Mouse (Mus musculus): ENCODE measurements around the gene Clec18a. TPM values are rescaled to one million over a fixed set of nuclear protein-coding genes. Genes with fewer than 3 reads are reported as not detected.

Gene Clec18a
- polyA plus RNA-seq (2014; fragmentation: Illumina TruSeq; extraction: RNeasy Lipid Tissue Mini Kit (QIAGEN cat#74804); ENCODE audit: low read depth, low replicate concordance): not detected

GRCm38 (mm10) chr8:111092326-111092725 lies at the start of gene Clec18a:
Clec18a (minus strand) TSS chr8:111092426.

GRCm38 (mm10) chr8:111093865-111094718 lies 1.9 kb upstream of the Clec18a start, which contains the start of gene Pdpr:
Pdpr (plus strand) TSS chr8:111094630.

GRCm38 (mm10) chr8:111056158-111056663 lies 36.0 kb downstream of the Clec18a start, which contains the start of gene Exosc6:
Exosc6 (plus strand) TSS chr8:111056339.

GRCm38 (mm10) chr8:111032916-111033315 lies 59.3 kb downstream of the Clec18a start, which contains the start of gene Aars:
Aars (plus strand) TSS chr8:111033144.

GRCm38 (mm10) chr8:111031572-111031971 lies 60.7 kb downstream of the Clec18a start, which contains the start of gene Ddx19b:
Ddx19b (minus strand) TSS chr8:111031751.

Other genes starting within 250 kb of the Clec18a start
- gene Cog4, start 245.8 kb downstream of the Clec18a start, polyA plus RNA-seq (2014; fragmentation: Illumina TruSeq; extraction: RNeasy Lipid Tissue Mini Kit (QIAGEN cat#74804); ENCODE audit: low read depth, low replicate concordance): 13.7 TPM
- 21.7 TPM for gene Sf3b3, start 245.6 kb downstream of the Clec18a start, polyA plus RNA-seq (2014; fragmentation: Illumina TruSeq; extraction: RNeasy Lipid Tissue Mini Kit (QIAGEN cat#74804); ENCODE audit: low read depth, low replicate concordance)
- gene Fuk, start 189.9 kb downstream of the Clec18a start, polyA plus RNA-seq (2014; fragmentation: Illumina TruSeq; extraction: RNeasy Lipid Tissue Mini Kit (QIAGEN cat#74804); ENCODE audit: low read depth, low replicate concordance): 1.4 TPM
- 6.1 TPM for gene St3gal2, start 172.5 kb downstream of the Clec18a start, polyA plus RNA-seq (2014; fragmentation: Illumina TruSeq; extraction: RNeasy Lipid Tissue Mini Kit (QIAGEN cat#74804); ENCODE audit: low read depth, low replicate concordance)
- 16.3 TPM for gene Ddx19a, start 94.6 kb downstream of the Clec18a start, polyA plus RNA-seq (2014; fragmentation: Illumina TruSeq; extraction: RNeasy Lipid Tissue Mini Kit (QIAGEN cat#74804); ENCODE audit: low read depth, low replicate concordance)
- 8.4 TPM for gene Ddx19b, start 60.7 kb downstream of the Clec18a start, polyA plus RNA-seq (2014; fragmentation: Illumina TruSeq; extraction: RNeasy Lipid Tissue Mini Kit (QIAGEN cat#74804); ENCODE audit: low read depth, low replicate concordance)
- gene Aars, start 59.3 kb downstream of the Clec18a start, polyA plus RNA-seq (2014; fragmentation: Illumina TruSeq; extraction: RNeasy Lipid Tissue Mini Kit (QIAGEN cat#74804); ENCODE audit: low read depth, low replicate concordance): 14.1 TPM
- gene Exosc6, start 36.1 kb downstream of the Clec18a start, polyA plus RNA-seq (2014; fragmentation: Illumina TruSeq; extraction: RNeasy Lipid Tissue Mini Kit (QIAGEN cat#74804); ENCODE audit: low read depth, low replicate concordance): 7.1 TPM
- gene Pdpr, start 2.2 kb upstream of the Clec18a start, polyA plus RNA-seq (2014; fragmentation: Illumina TruSeq; extraction: RNeasy Lipid Tissue Mini Kit (QIAGEN cat#74804); ENCODE audit: low read depth, low replicate concordance): 41.5 TPM
- gene Glg1, start 166.8 kb upstream of the Clec18a start, polyA plus RNA-seq (2014; fragmentation: Illumina TruSeq; extraction: RNeasy Lipid Tissue Mini Kit (QIAGEN cat#74804); ENCODE audit: low read depth, low replicate concordance): 64.6 TPM
- gene Rfwd3, start 207.8 kb upstream of the Clec18a start, polyA plus RNA-seq (2014; fragmentation: Illumina TruSeq; extraction: RNeasy Lipid Tissue Mini Kit (QIAGEN cat#74804); ENCODE audit: low read depth, low replicate concordance): 39.8 TPM
- 2.2 TPM for gene Mlkl, start 245.8 kb upstream of the Clec18a start, polyA plus RNA-seq (2014; fragmentation: Illumina TruSeq; extraction: RNeasy Lipid Tissue Mini Kit (QIAGEN cat#74804); ENCODE audit: low read depth, low replicate concordance)